Mouse (Mus musculus) thymus, postnatal 4 days (tissue): ENCODE measurements around the gene Nectin2.
A peak's percentile ranks its signal among the peaks of the same experiment; 100 is the strongest.

ENCODE experiments used
- DNase-seq: peaks from one replicate; pipeline ENCODE4 v3.0.0; 2021

Gene Nectin2

GRCm38 (mm10) chr7:19685374-19685773 lies 64.9 kb downstream of the Nectin2 start:
- no peak for DNase-seq

DNA sequence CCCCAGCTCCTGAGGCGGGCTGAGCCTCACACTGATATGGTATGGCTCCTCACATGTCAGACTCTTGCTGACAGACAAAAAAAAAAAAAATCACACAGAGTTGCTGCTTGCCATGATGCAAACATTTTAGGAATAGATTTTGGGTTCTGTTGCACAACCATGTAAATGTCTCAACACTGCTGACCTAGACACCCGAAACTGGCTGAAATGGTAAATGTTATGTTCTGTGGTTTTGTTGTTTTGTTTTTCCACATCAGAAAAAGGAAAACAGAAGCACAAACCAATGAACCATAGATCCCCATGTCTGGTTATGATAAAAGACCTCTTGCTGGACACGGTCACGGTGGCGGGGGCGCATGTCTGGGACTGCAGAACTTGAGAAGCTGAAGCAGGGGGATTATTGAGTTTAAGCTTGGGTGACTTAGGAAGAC lies 66.5 kb downstream of the Nectin2 start:
- DNase-seq, result no peak

DNA sequence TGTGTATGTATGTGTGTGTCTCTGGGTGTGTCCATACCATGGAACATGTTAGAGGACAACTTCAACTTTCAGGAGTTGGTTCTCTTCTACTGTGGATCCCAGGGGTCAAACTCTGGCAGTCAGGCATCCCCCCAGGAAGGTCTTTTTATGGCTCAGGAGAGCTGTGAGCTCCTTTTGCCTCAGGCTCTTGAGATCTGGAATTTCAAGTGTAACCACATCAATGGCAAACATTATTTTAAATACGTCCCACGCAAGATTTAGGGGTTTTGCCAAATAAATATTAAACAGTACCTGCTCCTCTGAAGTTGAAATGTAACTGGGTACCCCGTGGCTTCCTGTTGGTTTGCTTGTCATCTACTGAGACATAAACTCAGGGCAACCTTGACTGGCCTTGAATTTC lies 67.3 kb downstream of the Nectin2 start:
- no peak for DNase-seq

- no peak for DNase-seq
Observed at GRCm38 (mm10) chr7:19681202-19681694, 69.0 kb downstream of the Nectin2 start, which contains the start of the genes Gm44805 and Apoc4. Gm44805 (minus strand) TSS chr7:19681423. Apoc4 (minus strand) TSS chr7:19681479.

DNA sequence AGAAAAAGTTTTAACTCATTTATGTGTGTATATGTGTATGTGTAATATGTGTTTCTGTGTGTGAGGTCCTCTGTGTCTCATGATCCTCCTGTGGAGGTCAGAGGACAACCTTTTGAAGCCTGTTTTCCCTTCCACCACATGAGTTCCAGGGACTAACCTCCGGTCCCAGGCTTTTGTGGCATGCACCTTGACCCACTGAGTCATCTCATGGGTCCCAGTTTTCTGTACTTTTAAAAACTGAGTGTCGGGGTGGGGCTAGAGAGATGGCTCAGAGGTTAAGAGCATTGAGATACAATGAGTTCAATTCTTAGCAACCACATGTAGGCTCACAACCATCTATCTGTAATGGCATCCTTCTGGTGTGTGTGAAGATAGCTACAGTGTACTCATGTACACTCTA lies 69.6 kb downstream of the Nectin2 start:
- DNase-seq, result no peak

DNA sequence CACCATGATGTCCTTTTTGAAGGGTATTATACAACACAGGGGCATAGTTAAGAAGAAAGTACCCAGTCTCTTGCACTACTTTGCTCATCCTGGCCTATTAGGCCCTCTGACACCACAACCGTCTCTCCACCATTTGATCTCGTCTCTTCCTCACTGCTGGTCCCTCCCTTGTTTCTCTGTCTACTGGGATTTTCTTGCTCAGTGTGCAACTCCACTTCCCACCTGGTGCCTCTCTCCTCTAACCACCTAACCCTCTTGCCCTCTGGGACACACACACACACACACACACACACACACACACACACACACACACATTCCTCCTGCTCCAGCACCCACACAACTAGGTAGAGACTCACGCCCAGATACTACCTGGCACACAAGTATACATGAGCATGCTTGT lies 71.4 kb downstream of the Nectin2 start:
- DNase-seq, result no peak

GRCm38 (mm10) chr7:19677872-19678271 lies 72.4 kb downstream of the Nectin2 start, which contains the start of gene Apoc2:
Apoc2 (minus strand) TSS chr7:19677941.
- DNase-seq, result no peak

DNA sequence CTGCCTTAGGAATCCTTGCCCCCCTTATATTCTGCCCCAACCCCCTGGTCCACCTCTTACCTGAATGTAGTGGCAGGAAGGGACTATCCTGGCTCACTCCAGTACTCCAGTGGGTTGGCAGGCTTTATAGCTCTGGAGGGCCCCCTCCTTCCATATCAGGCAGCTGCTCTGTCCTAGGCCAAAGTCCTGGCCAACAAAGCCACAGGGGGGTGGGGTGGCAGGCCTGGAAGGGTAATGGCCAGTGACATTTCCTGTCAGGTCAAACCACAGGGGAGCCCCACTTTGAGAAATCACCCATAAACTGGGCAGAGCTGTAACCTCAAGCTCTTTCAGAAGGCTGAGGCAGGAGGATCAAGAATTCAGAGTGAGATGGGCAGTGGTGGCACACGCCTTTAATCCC lies 73.6 kb downstream of the Nectin2 start:
- DNase-seq, result no peak

DNA sequence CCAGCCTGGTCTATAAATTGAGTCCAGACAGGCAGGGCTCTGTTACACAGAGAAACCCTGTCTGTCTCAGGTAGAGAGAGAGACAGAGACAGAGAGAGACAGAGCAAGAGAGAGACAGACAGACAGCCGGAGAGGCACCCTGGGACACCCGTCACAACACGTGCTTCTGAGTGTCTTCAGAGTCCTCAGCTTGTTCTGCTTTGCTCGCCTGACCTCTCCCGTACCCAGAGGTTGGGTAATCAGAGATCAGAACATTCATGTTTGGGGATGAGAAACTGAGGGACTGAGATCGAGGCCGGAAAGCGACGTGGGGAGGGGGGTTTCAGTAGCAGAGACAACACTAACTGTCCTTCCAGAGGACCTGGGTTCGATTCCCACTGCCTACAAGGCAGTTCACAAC lies 74.5 kb downstream of the Nectin2 start:
- no peak for DNase-seq

DNA sequence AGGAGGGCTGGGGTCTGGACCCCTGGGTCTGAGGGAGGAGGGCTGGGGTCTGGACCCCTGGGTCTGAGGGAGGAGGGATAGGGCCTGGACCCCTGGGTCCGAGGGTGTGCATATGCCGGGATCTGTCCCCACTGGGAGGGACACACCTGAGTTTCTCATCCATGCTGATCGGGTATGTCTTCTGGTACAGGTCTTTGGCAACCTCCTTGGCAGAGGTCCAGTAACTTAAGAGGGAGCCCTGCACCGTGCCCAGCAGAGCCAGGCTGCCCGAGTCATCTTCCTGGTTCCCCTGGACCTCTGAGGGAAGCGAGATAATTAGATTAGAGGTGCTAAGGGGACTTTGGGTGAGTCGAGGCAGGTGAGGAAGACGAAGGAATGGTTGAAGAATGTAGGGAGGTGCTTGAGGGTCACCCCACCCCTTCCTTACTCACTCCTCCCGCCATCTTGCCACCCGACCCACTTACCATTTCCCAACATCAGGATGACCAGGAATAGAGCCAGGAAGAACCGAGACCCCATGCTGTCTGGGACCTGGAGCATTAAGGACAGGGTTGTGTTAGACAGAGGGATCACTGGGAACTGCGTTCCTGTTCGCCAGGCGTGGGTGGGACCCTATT lies 77.1 kb downstream of the Nectin2 start:
- DNase-seq, result no peak

DNA sequence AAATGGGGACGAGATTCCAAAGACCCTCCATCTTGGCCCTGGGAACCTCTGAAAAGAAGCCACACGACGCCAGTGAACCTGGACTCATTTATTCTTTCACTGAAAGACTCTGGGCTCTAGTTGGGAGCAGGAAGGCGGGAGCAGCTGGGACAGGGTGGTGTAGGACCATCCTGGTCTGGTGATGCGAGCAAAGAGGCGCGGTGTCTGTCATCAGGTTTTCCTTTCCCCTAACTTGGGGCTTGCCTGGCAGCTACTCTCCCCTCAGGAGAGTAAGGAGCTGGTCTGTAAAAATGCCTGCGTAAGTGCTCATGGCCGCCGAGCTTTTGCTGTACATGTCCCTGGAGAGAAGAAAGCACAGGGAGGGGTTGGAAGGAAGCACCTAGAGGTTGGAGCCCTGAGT lies 78.8 kb downstream of the Nectin2 start:
- no peak for DNase-seq

DNA sequence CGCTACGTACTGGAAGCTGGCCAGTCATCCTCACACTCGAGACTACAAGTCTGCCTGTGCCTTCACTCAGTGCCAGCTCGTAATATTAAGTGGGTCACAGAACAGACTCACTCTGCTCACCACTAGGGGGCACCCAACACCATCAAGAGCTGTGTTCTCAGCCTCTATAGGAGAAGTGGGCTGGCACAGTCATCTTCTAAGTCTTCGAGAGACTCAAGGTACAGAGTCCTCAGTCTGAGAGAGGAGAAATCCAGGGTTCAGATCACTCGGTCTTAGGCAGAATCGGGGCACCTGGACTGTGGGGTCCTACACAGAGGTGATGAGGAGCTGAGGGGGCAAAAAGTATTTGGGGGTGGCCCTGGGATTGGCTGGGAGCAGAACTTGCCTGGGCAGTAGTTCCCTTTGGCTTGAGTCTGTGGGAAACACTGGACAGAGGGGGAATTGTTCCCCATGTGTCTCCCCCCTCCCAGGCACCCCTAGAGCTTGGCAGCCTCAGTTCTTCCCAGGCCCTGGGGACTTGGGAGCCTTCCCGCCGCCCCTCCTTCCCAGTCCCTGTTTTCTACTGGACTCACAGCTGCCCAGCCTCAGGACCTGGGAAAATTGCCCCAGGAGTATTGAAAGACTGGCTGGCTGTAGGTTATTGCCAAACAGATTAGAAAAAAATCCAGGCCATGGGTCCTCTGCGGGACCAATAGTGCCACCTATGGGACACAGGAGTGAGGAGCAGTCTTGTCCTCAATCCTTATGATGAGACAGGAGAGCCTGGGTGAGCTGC lies 81.1 kb downstream of the Nectin2 start:
- DNase-seq, result peak; percentile 94

DNA sequence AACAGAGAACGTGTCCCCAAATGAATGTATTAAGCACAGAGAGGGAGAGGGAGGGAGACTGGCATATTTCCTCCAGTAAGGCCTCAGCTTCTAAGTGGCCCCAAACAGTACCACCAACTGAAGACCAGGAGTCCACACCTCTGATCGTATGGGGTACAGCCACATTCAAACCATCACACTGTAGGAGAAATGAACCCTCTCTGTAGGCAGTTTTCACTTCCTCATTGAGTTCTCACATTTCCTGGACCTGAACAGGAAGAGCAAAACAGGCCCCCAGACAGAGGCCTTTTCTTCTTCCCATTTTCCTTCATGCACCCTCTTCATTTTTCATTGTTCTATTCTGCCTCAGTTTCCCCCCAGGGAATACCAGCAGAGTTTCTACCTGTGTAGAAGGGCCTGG lies 82.8 kb downstream of the Nectin2 start:
- no peak for DNase-seq

- DNase-seq, result peak; percentile 23
Observed at GRCm38 (mm10) chr7:19666750-19667149, 83.5 kb downstream of the Nectin2 start.
